Mouse (Mus musculus): Measurements from ENCODE around the gene Kcnh8.

The Kcnh8 gene

DNA sequence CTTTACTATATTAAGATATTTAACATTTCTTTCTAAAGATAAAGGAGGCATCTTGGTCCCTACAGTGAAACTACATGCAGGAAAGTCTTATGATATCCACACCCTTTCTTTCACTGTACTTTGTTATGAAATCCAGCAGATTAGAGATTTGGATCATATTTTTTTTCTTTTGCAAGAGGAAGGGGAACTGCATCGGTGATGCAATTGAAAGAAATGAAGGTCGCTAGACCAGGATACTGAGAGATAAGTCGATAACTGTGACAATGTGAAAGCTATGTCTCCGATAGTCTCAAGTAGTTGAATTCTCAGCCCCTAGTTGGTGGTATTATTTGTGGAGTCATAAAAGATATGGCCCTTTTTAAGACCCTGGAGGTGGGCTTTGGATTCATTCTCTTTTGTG, 227.2 kb downstream of the Kcnh8 start:
- DNase-seq (ENCODE audit: low spot score): no peak

DNA sequence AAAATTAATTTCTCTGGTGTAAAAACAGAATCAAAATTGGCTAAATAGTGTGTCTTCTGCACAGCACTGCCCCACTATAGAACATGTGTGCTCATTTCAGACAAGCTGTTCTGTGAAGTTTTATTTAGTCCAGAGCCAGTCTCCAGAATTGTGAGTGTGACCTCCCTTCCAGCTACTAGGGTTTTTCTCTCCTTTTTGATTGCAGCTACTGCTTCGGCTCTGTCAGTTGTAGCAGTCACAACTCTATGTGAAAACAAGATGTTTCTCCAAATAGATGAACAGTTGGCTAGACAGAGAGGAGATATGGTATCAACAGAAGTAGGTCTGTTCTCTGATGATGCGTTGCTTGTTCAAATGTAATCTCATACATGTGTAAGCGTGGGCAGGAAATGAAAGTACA, 270.7 kb downstream of the Kcnh8 start:
- DNase-seq (ENCODE audit: low spot score): no peak

- DNase-seq (ENCODE audit: low spot score): no peak
Measured at GRCm38 (mm10) chr17:52878964-52879363, 276.5 kb downstream of the Kcnh8 start.

DNA sequence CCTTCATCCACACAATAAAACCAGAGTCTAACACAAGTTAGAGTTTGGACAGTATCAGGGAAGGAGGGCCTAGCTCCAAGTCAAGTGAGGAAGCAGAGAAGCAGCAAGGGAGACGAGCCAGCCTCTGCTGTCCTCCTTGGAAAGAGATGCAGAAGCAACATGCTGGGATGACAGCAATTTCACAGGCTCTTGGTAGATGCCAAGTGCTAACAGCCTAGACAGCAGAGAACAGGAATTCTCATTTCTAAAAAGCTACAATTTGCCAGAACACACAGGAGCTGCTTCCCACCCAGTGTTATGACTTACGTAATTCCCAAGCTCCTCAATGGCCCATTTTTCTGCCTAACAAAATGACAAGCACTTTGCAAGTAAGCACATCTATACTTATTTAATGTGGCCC, 277.5 kb downstream of the Kcnh8 start:
- DNase-seq (ENCODE audit: low spot score): no peak

GRCm38 (mm10) chr17:52885210-52885609, 282.7 kb downstream of the Kcnh8 start:
- no peak for DNase-seq (ENCODE audit: low spot score)

DNA sequence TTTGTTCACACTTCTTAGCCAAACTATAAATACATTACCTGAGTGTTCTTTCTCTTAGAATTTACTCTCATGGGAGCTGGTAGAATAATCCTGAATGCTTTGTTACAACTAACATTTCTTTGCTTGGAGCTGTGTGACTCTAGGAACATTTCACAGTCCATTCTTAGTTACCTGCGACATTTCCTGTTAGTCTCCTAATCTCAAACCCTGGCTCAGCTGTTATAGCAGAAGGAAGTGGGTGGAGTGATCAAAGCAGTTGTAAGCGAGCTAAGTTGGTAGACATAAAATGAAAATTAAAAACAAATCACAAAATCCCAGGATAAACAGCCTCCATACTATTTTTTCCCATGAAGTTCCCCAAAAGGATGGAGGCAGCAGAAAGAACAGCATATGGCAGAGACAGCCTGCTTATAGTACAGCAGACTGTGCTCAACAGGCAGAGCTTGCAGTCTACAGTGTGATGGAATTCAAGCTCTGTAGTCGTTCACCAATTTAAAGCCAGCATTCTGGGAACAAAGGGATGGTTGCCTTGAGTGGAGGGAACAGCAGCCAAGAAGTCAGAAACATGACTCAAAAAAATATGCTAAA, 318.1 kb downstream of the Kcnh8 start:
- no peak for DNase-seq (ENCODE audit: low spot score)

DNA sequence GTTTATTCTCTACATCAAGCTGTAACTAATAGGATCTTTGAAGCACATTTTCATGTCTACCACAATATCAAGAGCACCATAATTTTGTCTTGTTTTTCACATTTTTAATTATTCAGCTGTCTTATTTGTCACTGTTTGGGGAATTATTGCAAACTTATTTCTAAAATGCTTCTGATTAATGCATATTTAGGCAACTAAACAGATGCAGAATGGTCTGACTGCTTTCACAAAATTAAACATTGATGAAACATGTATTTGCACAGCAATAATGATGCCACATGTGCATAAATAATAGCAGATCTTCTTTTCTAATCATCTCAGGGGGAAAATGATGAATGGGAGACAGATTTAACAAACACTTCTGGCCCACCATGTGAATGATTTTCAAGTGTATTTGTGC, 341.5 kb downstream of the Kcnh8 start:
- DNase-seq (ENCODE audit: low spot score): no peak

DNA sequence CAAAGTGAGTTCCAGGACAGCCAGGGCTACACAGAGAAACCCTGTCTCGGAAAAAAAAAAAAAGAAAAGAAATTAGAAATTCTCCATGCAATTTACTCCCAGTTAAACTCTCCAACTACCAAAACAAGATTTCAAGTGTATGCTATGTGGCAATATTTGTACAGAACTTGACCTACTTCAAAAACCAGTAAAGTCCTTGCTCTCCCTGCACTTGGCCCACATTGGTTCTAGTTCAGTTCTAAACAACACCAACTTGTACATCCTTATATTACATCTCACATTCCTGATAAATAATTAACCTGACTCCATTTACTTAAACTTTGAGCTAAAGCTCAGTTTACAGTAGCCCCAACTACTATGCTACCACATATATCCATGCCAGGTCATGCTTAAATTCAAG, 370.2 kb downstream of the Kcnh8 start:
- DNase-seq (ENCODE audit: low spot score): no peak

- no peak for DNase-seq (ENCODE audit: low spot score)
Measured at GRCm38 (mm10) chr17:52980958-52981357, 378.4 kb downstream of the Kcnh8 start.

Measured in MN1 (cell line).